Mouse (Mus musculus): ENCODE results near the gene Olfr122. TPM values are rescaled to one million over a fixed set of nuclear protein-coding genes. Genes with fewer than 3 reads are reported as not detected.

The Olfr122 gene
- polyA plus RNA-seq (2014; fragmentation: Illumina TruSeq; extraction: RNeasy Lipid Tissue Mini Kit (QIAGEN cat#74804); ENCODE audit: low read depth, low replicate concordance), result not detected

DNA sequence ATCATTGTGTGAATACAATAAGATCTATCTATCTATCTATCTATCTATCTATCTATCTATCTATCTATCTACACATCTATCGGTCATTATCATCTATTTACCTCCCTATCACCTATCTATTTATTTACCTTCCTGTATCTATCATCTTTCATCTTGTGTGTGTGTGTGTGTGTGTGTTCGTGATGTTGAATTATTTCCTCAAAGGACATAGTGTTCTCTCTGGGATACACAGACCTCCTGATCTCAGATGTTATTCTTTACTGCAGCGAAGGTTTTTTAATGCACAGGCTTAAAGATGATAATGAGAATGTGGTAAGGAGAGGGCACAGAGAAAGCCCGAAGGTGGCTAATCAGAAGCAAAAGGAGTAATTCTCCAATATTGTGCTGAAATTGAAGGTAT is at the start of gene Olfr122:
TSS of gene Olfr122 (plus strand) at position 301 of the 400 bp plus-strand sequence.

DNA sequence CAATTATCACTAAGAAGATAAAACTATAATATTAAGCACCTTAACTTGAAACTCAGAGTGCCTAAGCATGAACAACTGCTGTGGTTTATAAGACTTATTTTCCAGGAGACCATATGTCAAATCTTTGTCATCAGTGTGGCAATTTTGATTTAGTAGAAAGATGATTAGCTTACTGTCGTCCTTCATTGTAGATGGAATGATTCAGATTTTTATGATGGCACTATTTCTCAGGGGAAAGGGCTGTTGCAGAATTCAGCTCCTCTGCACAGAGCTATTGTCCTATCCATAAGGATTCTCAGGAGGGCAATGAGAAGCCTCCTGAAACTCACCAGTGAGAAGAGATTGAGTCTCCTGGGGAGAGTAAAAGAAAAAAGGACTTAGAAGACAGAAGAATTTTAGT is 46.9 kb upstream of the Olfr122 start, which contains the start of gene Olfr120:
TSS of gene Olfr120 (plus strand) at position 301 of the 400 bp plus-strand sequence.

DNA sequence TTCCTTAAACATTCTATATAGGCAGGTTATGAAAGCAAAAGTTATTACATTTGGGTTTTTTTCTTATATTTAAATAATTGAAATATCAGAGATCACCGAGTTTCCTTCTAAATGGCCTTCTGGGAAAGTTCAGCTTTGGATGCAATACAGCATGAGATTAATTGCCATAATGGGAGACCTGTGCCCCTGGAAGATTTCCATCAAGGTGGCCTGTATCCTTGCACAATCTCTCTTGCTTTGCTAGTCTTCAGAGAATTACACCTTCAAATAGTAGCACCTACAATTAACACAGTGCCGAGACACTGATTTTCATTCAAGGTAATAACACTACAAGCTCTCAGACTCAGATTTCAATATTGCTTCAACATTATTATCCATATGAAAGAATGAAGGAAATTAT is 24.8 kb downstream of the Olfr122 start, which contains the start of gene Olfr123:
TSS of gene Olfr123 (plus strand) at position 301 of the 400 bp plus-strand sequence.

DNA sequence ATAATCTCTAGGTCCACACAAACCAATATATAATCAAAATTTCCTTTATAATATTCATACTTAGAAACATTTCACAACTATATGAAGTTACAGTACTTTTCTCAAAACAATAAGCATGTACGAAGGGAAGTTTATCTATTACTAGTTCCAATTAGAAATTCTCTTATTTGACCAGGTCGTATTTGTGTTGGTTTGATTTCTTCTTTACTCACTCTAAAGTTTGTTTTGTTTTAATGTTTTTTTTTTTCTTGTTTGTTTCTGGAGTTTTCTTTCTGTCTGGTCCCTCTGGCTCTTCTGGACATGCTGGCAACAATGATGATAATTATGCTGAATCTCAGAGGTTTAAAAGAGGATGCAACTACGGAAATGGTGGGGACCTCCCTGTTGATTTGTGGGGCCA is 31.2 kb downstream of the Olfr122 start, which contains the start of gene Olfr124:
TSS of gene Olfr124 (plus strand) at position 301 of the 400 bp plus-strand sequence.

Other genes with a start within 250 kb of the Olfr122 start
- gene Olfr112, start 199.2 kb upstream of the Olfr122 start, polyA plus RNA-seq (2014; fragmentation: Illumina TruSeq; extraction: RNeasy Lipid Tissue Mini Kit (QIAGEN cat#74804); ENCODE audit: low read depth, low replicate concordance), result not detected
- not detected for gene Olfr113, start 190.9 kb upstream of the Olfr122 start, polyA plus RNA-seq (2014; fragmentation: Illumina TruSeq; extraction: RNeasy Lipid Tissue Mini Kit (QIAGEN cat#74804); ENCODE audit: low read depth, low replicate concordance)
- gene Olfr114, start 175.9 kb upstream of the Olfr122 start, polyA plus RNA-seq (2014; fragmentation: Illumina TruSeq; extraction: RNeasy Lipid Tissue Mini Kit (QIAGEN cat#74804); ENCODE audit: low read depth, low replicate concordance), result not detected
- gene Olfr115, start 141.5 kb upstream of the Olfr122 start, polyA plus RNA-seq (2014; fragmentation: Illumina TruSeq; extraction: RNeasy Lipid Tissue Mini Kit (QIAGEN cat#74804); ENCODE audit: low read depth, low replicate concordance), result not detected
- gene Olfr116, start 141.4 kb upstream of the Olfr122 start, polyA plus RNA-seq (2014; fragmentation: Illumina TruSeq; extraction: RNeasy Lipid Tissue Mini Kit (QIAGEN cat#74804); ENCODE audit: low read depth, low replicate concordance), result not detected
- not detected for gene Olfr117, start 104.8 kb upstream of the Olfr122 start, polyA plus RNA-seq (2014; fragmentation: Illumina TruSeq; extraction: RNeasy Lipid Tissue Mini Kit (QIAGEN cat#74804); ENCODE audit: low read depth, low replicate concordance)
- gene Olfr118, start 101.6 kb upstream of the Olfr122 start, polyA plus RNA-seq (2014; fragmentation: Illumina TruSeq; extraction: RNeasy Lipid Tissue Mini Kit (QIAGEN cat#74804); ENCODE audit: low read depth, low replicate concordance), result not detected
- not detected for gene Olfr119, start 72.0 kb upstream of the Olfr122 start, polyA plus RNA-seq (2014; fragmentation: Illumina TruSeq; extraction: RNeasy Lipid Tissue Mini Kit (QIAGEN cat#74804); ENCODE audit: low read depth, low replicate concordance)
- not detected for gene Olfr120, start 46.8 kb upstream of the Olfr122 start, polyA plus RNA-seq (2014; fragmentation: Illumina TruSeq; extraction: RNeasy Lipid Tissue Mini Kit (QIAGEN cat#74804); ENCODE audit: low read depth, low replicate concordance)
- gene Olfr121, start 19.8 kb upstream of the Olfr122 start, polyA plus RNA-seq (2014; fragmentation: Illumina TruSeq; extraction: RNeasy Lipid Tissue Mini Kit (QIAGEN cat#74804); ENCODE audit: low read depth, low replicate concordance), result not detected
- gene Olfr123, start 24.9 kb downstream of the Olfr122 start, polyA plus RNA-seq (2014; fragmentation: Illumina TruSeq; extraction: RNeasy Lipid Tissue Mini Kit (QIAGEN cat#74804); ENCODE audit: low read depth, low replicate concordance), result not detected
- not detected for gene Olfr124, start 31.3 kb downstream of the Olfr122 start, polyA plus RNA-seq (2014; fragmentation: Illumina TruSeq; extraction: RNeasy Lipid Tissue Mini Kit (QIAGEN cat#74804); ENCODE audit: low read depth, low replicate concordance)
- not detected for gene Olfr125, start 64.3 kb downstream of the Olfr122 start, polyA plus RNA-seq (2014; fragmentation: Illumina TruSeq; extraction: RNeasy Lipid Tissue Mini Kit (QIAGEN cat#74804); ENCODE audit: low read depth, low replicate concordance)
- not detected for gene Olfr126, start 78.9 kb downstream of the Olfr122 start, polyA plus RNA-seq (2014; fragmentation: Illumina TruSeq; extraction: RNeasy Lipid Tissue Mini Kit (QIAGEN cat#74804); ENCODE audit: low read depth, low replicate concordance)
- gene Olfr127, start 131.8 kb downstream of the Olfr122 start, polyA plus RNA-seq (2014; fragmentation: Illumina TruSeq; extraction: RNeasy Lipid Tissue Mini Kit (QIAGEN cat#74804); ENCODE audit: low read depth, low replicate concordance), result not detected
- gene Olfr128, start 151.9 kb downstream of the Olfr122 start, polyA plus RNA-seq (2014; fragmentation: Illumina TruSeq; extraction: RNeasy Lipid Tissue Mini Kit (QIAGEN cat#74804); ENCODE audit: low read depth, low replicate concordance), result not detected
- gene Olfr761, start 184.5 kb downstream of the Olfr122 start, polyA plus RNA-seq (2014; fragmentation: Illumina TruSeq; extraction: RNeasy Lipid Tissue Mini Kit (QIAGEN cat#74804); ENCODE audit: low read depth, low replicate concordance), result not detected

Measured in heart, adult 10 weeks (tissue).